Mouse (Mus musculus) midbrain, embryonic 10.5 days (tissue): ENCODE measurements around the gene Gata2. TPM values are rescaled to one million over a fixed set of nuclear protein-coding genes. Genes with fewer than 3 reads are reported as not detected.
"Not testable (repeated sequence)": the region's sequence is repeated elsewhere in the genome, so short reads cannot be mapped to it uniquely, and the experiment has no call there.

Experiments used
- DNase-seq: peaks from one replicate; pipeline ENCODE4 v3.0.0-alpha.2; 2017; ENCODE audit warnings: low spot score
- H3K27ac ChIP-seq: fragments of 300-500 bp; sonication (generic); replicated peaks from 2 replicates; pipeline ENCODE4 v1.5.1; 2016; ENCODE audit warnings: mild to moderate bottlenecking
- H3K27me3 ChIP-seq: fragments of 300-500 bp; sonication (generic); 2 replicates; pipeline ENCODE4 v1.6.1; 2016; ENCODE audit warnings: low read depth, mild to moderate bottlenecking; ENCODE audit not compliant: poor library complexity, severe bottlenecking
- H3K36me3 ChIP-seq: fragments of 300-500 bp; sonication (generic); 2 replicates; pipeline ENCODE4 v1.6.1; 2016; ENCODE audit warnings: mild to moderate bottlenecking, moderate library complexity
- H3K4me1 ChIP-seq: fragments of 300-500 bp; sonication (generic); 2 replicates; pipeline ENCODE4 v1.6.1; 2016
- H3K4me3 ChIP-seq: fragments of 300-500 bp; sonication (generic); 2 replicates; pipeline ENCODE4 v1.5.1; 2016; ENCODE audit warnings: mild to moderate bottlenecking, moderate library complexity
- H3K9me3 ChIP-seq: fragments of 300-500 bp; sonication (generic); replicated peaks from 2 replicates; pipeline ENCODE4 v1.6.1; 2016; ENCODE audit warnings: mild to moderate bottlenecking
- WGBS: fragments of 180-500 bp; shearing (Covaris S2); methylation state at CpG from one replicate; pipeline ENCODE4 v1.1.7; 2016; 5-methylcytosine and 5-hydroxymethylcytosine counted together
- polyA plus RNA-seq: library from polyadenylated mRNA; unstranded; fragments of >200 nt; fragmentation: Nextera tagmentation; extraction: Ambion mirVana; gene quantifications from 2 replicates; pipeline ENCODE4 v1.2.1, GENCODE M21; 2016

Gene Gata2
- 19.3 and 36.1 TPM in 2 replicates for polyA plus RNA-seq

DNA sequence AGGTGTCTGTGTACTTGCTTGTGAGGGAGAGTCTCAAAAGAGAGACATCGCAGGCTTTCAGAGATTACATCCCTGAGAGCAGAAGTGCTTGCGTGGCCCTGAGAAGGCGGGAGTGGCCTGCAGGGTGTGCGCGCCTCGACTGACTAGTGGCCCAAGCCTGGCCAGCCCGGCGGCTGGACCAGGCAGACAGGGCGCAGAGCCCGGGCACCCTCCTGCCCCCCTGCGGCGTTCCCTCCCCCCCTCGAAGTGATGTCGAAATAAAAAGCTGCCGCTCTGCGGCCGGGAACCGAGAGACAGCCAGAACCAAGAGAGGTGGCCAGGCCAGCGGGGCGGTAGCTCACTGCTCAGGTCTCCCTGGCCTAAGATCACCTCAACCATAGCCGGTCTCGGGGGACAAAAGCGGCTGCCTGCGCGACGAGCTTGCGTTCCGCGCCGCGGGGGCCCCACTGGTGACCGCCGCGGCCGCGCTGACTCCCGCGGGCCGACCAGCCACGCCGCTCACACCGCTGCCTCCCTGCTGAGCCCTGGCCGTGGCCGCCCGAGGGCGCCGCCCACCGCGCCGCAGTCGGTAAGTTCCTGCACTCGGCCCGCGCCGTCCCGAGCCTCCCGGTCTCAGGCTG is at the start of gene Gata2:
TSS of gene Gata2 (plus strand) at position 459 of the 620 bp plus-strand sequence.
- Histone ChIP-seq H3K4me1 (peaks cover 69% of the 10 kb centered on the region), H3K9me3 (no peaks in the 10 kb centered on the region), H3K27ac (peak within 1 kb of the TSS; percentile 49), H3K36me3 (no peaks in the 10 kb centered on the region), H3K4me3 (peak within 1 kb of the TSS; percentile 55), H3K27me3 (peaks cover 100% of the 10 kb centered on the region)
- peak; percentile 63 for DNase-seq
- under 1% methylated on average over 57 of the region's 57 CpGs for WGBS

DNA sequence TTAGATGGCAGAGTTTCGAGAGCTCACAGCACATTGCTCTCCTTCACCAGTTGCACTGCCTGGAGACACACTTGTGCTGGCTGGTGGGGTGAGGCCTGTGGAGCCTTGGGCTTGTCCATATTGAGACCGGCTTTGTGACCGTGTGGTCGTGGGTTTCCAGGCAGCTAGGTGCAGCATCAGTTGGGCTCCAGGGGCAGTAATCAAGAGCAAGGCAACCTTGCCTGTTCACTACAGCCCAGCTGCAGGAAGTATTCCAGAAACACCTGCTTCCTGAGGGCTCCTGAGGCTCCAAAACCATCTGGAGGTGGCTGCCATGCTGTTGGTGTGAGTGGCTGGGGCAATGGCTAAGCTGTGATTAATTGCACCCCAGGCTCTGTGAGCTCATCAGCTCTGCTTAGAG is 47.9 kb upstream of the Gata2 start:
- DNase-seq = no peak
- H3K27ac ChIP-seq = no peak overlapping the region
- no peak overlapping the region for H3K4me3 ChIP-seq
- H3K27me3 ChIP-seq = no peaks in the 10 kb centered on the region
- 82% methylated on average over 4 of the region's 4 CpGs for whole genome bisulfite sequencing
- 0 out of 2 replicates have a peak, but pooled peaks cover 3% of the 10 kb centered on the region for H3K4me1 ChIP-seq
- no peaks in the 10 kb centered on the region for H3K9me3 ChIP-seq
- no peaks in the 10 kb centered on the region for H3K36me3 ChIP-seq

DNA sequence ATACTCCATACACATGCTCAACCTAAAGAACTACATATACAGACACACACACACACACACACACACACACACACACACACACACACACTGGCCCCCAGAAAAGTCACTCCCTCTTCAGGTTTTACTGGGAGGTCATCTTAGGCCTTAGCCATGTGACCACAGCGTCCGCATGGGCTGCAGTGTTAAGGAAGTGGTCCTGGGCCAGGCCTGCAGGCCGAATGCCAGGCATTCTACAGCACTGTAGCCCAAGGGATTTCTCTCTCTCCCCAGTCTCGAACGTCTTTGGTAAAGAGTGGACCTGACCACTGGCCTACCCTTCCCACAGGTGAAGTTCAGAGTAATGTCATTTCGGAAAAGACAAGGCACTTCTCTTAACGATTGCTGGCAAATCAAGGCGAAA is 47.1 kb upstream of the Gata2 start:
- Histone ChIP-seq H3K4me1 (0 out of 2 replicates have a peak, but pooled peaks cover 3% of the 10 kb centered on the region), H3K9me3 (no peaks in the 10 kb centered on the region), H3K27ac (no peak overlapping the region), H3K36me3 (no peaks in the 10 kb centered on the region), H3K27me3 (no peaks in the 10 kb centered on the region), H3K4me3 (no peak overlapping the region)
- no peak for DNase-seq
- 82% methylated on average over 8 of the region's 8 CpGs for WGBS

DNA sequence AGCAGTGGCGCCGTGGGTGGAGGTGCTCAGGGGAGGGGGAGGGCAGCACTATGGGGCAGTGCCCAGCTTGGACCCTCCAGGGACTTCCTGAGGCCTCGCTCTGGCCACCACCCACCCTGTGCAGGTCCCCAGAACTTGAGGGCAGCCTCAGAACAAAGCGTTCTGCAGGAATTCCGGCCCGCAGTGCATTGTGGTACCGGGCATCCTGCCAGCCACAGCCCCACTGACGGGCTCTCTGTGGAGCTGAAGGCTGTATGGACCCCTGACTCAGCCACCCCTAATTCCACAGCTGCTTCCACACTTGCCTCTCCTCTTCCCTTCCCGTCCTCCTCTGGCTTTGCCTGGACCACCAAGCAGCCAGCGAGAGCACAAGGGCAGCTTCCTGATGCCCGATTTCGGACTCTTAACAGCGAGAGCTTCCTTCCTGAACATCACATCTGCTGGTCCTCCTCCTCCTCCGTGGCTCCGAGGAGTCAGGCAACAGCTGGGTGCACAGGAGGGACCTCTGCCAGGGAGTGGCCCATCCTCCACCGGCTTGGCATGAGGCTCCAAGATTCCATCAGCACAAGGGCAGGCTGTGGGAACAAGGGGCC is 46.2 kb upstream of the Gata2 start:
- H3K27ac ChIP-seq = no peak overlapping the region
- WGBS = 82% methylated on average over 16 of the region's 16 CpGs
- H3K9me3 ChIP-seq = no peaks in the 10 kb centered on the region
- no peaks in the 10 kb centered on the region for H3K27me3 ChIP-seq
- H3K4me1 ChIP-seq = 0 out of 2 replicates have a peak, but pooled peaks cover 3% of the 10 kb centered on the region
- no peak for DNase-seq
- H3K36me3 ChIP-seq = no peaks in the 10 kb centered on the region
- H3K4me3 ChIP-seq = no peak overlapping the region

DNA sequence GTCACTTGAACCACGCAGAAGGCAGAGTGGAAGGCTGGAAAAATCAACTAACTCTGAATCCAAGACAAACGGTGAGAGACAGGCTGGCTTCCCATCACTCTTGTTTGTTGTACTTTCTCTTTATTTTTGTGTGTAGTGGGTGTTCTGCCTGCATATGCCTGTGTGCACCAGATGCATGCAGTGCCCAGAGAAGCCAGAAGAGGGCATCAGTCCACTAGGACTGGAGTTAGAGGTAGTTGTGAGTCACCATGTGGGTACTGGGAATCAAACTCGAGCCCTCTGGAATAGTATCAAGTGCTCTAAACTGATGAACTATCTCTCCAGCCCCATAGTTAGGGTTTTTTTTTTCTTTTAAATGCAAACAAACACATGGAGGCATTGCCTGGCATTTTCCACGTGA is 42.4 kb upstream of the Gata2 start:
- DNase-seq = no peak
- H3K27me3 ChIP-seq = no peaks in the 10 kb centered on the region
- 78% methylated on average over 4 of the region's 4 CpGs for WGBS
- H3K27ac ChIP-seq = no peak overlapping the region
- H3K36me3 ChIP-seq = no peaks in the 10 kb centered on the region
- no peaks in the 10 kb centered on the region for H3K9me3 ChIP-seq
- no peak overlapping the region for H3K4me3 ChIP-seq
- H3K4me1 ChIP-seq = 0 out of 2 replicates have a peak, but pooled peaks cover 3% of the 10 kb centered on the region

DNA sequence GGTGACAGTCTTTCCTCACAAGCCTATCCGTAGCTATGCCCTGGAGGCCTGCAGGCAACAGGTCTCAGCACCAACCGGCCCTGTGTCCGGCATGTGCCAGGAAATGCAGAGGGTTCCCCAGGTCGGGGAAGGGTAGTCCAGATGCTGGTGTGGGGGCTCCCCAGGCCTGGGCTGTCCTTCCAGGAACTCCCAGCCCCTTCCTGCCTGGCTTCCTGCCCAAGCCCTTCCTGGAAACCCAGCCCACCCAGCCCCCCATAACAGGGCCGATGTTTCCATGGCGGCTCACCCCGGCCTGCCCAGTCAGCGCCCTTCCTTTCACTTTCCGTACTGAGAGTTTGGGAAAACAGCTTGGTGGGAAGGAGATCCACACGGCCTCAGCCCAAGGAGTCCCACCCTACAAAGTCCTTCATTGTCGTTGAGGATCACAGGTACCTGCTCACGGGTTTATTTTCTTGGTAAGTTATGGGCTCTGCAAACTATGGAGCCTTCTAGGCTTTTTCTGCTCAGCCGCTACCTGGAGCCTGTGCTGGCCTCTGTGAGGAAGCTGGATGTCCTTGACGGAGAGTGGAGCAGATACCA is 41.5 kb upstream of the Gata2 start:
- 0 out of 2 replicates have a peak, but pooled peaks cover 3% of the 10 kb centered on the region for H3K4me1 ChIP-seq
- DNase-seq = no peak
- H3K4me3 ChIP-seq = no peak overlapping the region
- no peaks in the 10 kb centered on the region for H3K9me3 ChIP-seq
- H3K27me3 ChIP-seq = no peaks in the 10 kb centered on the region
- 90% methylated on average over 14 of the region's 14 CpGs for WGBS
- no peak overlapping the region for H3K27ac ChIP-seq
- no peaks in the 10 kb centered on the region for H3K36me3 ChIP-seq

DNA sequence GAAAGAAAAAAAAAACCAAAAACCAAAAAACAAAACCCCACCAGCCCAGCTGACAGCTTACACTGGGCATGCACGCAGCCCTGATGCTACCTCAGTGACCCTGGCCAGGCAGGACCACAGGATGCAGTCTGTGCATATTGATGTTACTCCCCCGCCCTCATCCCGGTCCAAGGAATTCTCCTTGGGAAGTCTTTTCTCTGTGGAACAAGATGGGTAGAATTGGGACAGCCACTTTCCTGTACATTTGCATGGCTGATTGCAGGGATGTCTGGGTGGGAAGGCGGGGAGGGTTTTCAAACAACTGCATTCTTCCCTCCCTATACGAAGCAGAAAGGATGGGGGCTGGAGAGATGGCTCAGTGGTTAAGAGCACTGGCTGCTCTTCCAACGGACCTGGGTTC is 40.7 kb upstream of the Gata2 start:
- no peaks in the 10 kb centered on the region for H3K36me3 ChIP-seq
- WGBS = 79% methylated on average over 6 of the region's 6 CpGs
- H3K27me3 ChIP-seq = no peaks in the 10 kb centered on the region
- no peak overlapping the region for H3K4me3 ChIP-seq
- H3K27ac ChIP-seq = no peak overlapping the region
- DNase-seq = no peak
- no peaks in the 10 kb centered on the region for H3K9me3 ChIP-seq
- H3K4me1 ChIP-seq = no peaks in the 10 kb centered on the region

DNA sequence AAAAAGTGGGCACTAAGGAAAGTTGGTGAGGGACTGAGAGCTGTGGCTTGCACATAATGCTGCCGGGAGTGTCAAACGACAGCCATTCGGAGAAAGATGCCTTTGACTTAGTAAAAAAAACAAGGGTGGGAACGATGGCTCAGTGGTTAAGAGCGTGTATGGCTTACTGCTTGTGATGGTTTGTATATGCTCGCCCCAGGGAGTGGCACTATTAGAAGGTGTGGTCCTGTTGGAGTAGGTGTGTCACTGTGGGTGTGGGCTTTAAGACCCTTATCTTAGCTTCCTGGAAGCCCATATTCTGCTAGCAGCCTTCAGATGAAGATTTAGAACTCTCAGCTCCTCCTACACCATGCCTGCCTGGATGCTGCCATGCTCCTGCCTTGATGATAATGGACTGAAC is 38.1 kb upstream of the Gata2 start:
- not testable (repeated sequence) for H3K27me3 ChIP-seq, H3K36me3 ChIP-seq, H3K27ac ChIP-seq, DNase-seq, H3K9me3 ChIP-seq, H3K4me1 ChIP-seq, H3K4me3 ChIP-seq
- 89% methylated on average over 6 of the region's 6 CpGs for WGBS

DNA sequence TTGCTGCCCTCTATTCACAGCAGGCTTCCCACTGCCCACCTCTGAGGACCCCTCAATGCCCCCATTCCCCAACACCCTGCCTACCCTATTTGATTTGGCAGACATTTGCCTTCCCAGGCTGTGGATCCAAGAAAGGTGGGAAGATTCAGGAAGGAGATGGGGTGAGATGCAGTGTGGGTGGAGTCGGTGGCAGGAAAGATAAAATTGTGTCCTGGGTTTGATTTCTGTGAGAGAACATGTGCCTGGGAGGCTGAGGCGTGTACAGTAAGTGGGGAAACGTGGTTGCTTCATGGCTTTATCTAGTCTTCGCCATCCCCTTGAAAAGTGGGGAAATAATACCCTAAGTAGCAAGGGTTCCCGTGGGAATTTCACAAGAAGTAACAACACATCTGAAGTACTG is 34.9 kb upstream of the Gata2 start:
- H3K4me1 ChIP-seq = no peaks in the 10 kb centered on the region
- H3K4me3 ChIP-seq = no peak overlapping the region
- DNase-seq = no peak
- no peak overlapping the region for H3K27ac ChIP-seq
- no peaks in the 10 kb centered on the region for H3K36me3 ChIP-seq
- H3K9me3 ChIP-seq = no peaks in the 10 kb centered on the region
- WGBS = 83% methylated on average over 5 of the region's 5 CpGs
- H3K27me3 ChIP-seq = 0 out of 2 replicates have a peak, but pooled peaks cover 5% of the 10 kb centered on the region

DNA sequence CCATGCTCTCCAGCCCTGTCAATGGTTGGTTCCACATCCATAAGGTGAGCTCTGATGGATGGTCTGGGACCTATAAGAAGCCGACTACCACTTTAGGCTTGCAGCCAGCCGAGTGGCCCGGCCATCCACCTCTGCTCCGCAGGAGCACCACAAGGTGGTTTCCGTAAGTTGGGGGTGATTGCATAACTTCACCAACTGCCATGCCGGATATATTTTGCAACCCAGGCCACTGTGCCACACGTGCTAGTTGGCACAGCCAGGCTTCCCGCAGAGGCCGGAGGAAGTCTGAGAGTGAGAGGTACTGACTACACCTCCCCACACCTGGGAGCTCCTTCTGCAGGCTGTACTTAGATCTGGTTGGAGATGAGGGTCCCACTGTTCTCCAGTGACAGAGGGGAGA is 27.6 kb upstream of the Gata2 start:
- H3K4me3 ChIP-seq = no peak overlapping the region
- DNase-seq = no peak
- 95% methylated on average over 9 of the region's 9 CpGs for WGBS
- 0 out of 2 replicates have a peak, but pooled peaks cover 3% of the 10 kb centered on the region for H3K27me3 ChIP-seq
- no peaks in the 10 kb centered on the region for H3K36me3 ChIP-seq
- peaks cover 9% of the 10 kb centered on the region for H3K4me1 ChIP-seq
- H3K9me3 ChIP-seq = no peaks in the 10 kb centered on the region
- no peak overlapping the region for H3K27ac ChIP-seq

DNA sequence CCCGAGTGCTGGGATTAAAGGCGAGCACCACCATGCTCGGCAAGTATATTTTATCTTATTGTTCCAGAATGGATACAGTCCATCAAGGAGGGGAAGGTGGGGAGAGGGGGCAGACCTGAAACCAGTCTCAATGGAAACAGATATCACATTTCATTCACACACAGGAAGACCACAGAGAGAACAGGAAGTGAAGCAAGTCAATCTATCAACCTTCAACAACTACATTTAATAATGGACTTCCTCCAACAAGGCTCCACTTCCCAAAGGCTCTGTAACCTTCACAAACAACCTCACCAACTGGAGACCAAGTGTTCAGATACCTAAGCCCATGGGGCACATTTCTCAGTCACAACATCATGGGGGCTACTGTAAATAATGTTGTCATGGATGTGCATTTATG is 19.5 kb upstream of the Gata2 start:
- no peaks in the 10 kb centered on the region for H3K36me3 ChIP-seq
- H3K4me1 ChIP-seq = no peaks in the 10 kb centered on the region
- H3K9me3 ChIP-seq = peaks cover 12% of the 10 kb centered on the region; the same call in 1 of the 2 replicates
- DNase-seq = no peak
- H3K27me3 ChIP-seq = no peaks in the 10 kb centered on the region
- WGBS = 88% methylated on average over 3 of the region's 3 CpGs
- no peak overlapping the region for H3K27ac ChIP-seq
- H3K4me3 ChIP-seq = no peak overlapping the region

DNA sequence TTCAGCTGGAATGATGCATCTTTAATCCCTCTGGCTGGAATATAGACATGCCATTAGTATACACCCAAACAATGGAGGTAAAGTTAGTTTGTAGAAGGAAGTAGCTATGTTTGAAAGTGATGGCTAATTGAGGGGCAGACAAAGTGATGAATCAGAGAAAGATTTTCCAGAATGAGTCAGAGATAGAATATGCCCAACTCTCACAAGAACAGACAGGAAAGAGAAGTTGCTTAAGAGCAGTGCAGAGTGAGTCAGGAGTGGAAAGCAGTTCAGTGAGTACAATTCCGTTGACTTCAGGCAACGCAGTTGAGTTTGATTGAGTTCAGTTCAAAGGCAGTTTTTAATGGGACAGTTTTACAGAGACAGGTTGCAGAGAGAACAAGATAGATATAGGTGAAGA is 19.0 kb upstream of the Gata2 start:
- peaks cover 12% of the 10 kb centered on the region; the same call in 1 of the 2 replicates for H3K9me3 ChIP-seq
- H3K27me3 ChIP-seq = no peaks in the 10 kb centered on the region
- no peak overlapping the region for H3K27ac ChIP-seq
- H3K36me3 ChIP-seq = no peaks in the 10 kb centered on the region
- WGBS = 94% methylated on average over 2 of the region's 2 CpGs
- H3K4me3 ChIP-seq = no peak overlapping the region
- no peak for DNase-seq
- H3K4me1 ChIP-seq = no peaks in the 10 kb centered on the region

DNA sequence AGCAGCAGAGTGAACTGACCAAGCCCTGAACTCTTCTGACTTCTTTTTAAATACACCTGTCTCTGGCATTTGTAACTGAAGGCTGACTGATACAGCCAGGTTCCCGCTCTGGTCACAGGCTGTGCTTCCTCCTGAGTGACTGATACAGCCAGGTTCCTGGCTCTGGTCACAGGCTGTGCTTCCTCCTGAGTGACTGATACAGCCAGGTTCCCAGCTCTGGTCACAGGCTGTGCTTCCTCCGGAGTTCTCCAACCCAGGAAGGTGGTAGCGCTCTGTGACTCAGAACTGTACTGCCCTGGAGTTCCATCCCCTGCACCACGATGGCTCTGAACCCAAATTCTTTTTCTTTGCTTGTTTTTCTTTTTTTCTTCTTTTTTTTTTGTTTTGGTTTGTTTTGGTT is 9.0 kb upstream of the Gata2 start:
- Histone ChIP-seq H3K9me3 (no peaks in the 10 kb centered on the region), H3K4me1 (peaks cover 11% of the 10 kb centered on the region), H3K36me3 (no peaks in the 10 kb centered on the region), H3K27me3 (peaks cover 38% of the 10 kb centered on the region), H3K4me3 (no peak overlapping the region), H3K27ac (no peak overlapping the region)
- no peak for DNase-seq
- 83% methylated on average over 4 of the region's 4 CpGs for WGBS
